Mouse (Mus musculus): ENCODE measurements around the gene Tes.

- TF ChIP-seq CTCF (conservative IDR thresholded peaks at IDR 0.05; ENCODE audit: insufficient read depth, insufficient read length, low read depth, low read length) (peak; percentile 28), POLR2A (IDR thresholded peaks at IDR 0.05; ENCODE audit: low read depth, low read length) (no peak)
Measured at GRCm38 (mm10) chr6:17105714-17106113, 40.8 kb downstream of the Tes start.

Measured in kidney, adult 2 months (tissue).